Mouse (Mus musculus): ENCODE data around the gene Apoo. TPM values are rescaled to one million over a fixed set of nuclear protein-coding genes. Genes with fewer than 3 reads are reported as not detected.

The Apoo gene
- total RNA-seq, 2 experiments from 2014 or later, result 186 to 197 TPM

Small RNAs within 50 kb of the gene (microRNA-seq; reads per million reads assigned to microRNA genes)
- gene Gm44477, result 0 reads per million in 2 experiments

Other genes starting within 250 kb of the Apoo start
- 10 to 100 TPM; 29.0 to 33.3 TPM for gene Zfx, start 243.4 kb upstream of the Apoo start, total RNA-seq (2021)
- gene Eif2s3x, start 154.3 kb upstream of the Apoo start, total RNA-seq (2021), result 100 to 1,000 TPM; 116 to 164 TPM
- 10 to 100 TPM in 1 of 2 experiments, 1 to 10 TPM in 1; 9.1 to 11.5 TPM for gene Klhl15, start 132.5 kb upstream of the Apoo start, total RNA-seq (2021)
- not detected for gene Fam90a1b, start 340 bp upstream of the Apoo start, total RNA-seq (2021)
- 100 to 1,000 TPM; 190 to 197 TPM for gene Maged1, start 175.0 kb downstream of the Apoo start, total RNA-seq (2021)

Data from heart, postnatal 10 days (tissue).